Mouse (Mus musculus): ENCODE results near the gene Mpig6b. TPM values are rescaled to one million over a fixed set of nuclear protein-coding genes. Genes with fewer than 3 reads are reported as not detected.
A peak's percentile ranks its signal among the peaks of the same experiment; 100 is the strongest.
"Not testable (repeated sequence)": the region's sequence is repeated elsewhere in the genome, so short reads cannot be mapped to it uniquely, and the experiment has no call there.

The Mpig6b gene
- polyA plus RNA-seq, 2 experiments: 2.3 to 4.0 TPM

- WGBS (ENCODE audit: insufficient replicate concordance): 62% methylated on average over 6 of the region's 6 CpGs
- H3K9me3 ChIP-seq (ENCODE audit: control insufficient read depth, low read length): no peaks in the 10 kb centered on the region
- no peaks in the 10 kb centered on the region for H3K36me3 ChIP-seq (replicated peaks; ENCODE audit: control insufficient read depth, insufficient read depth, low read depth)
- H3K4me3 ChIP-seq (ENCODE audit: insufficient read depth in 1 of 2, low read depth in 2 of 2, low read length in 2 of 2): no peak overlapping the region
- DNase-seq (ENCODE audit: low read depth in 3 of 3, low spot score in 3 of 3) (no peak), ATAC-seq (ENCODE audit: insufficient read depth) (no peak)
- peaks cover 3 to 13% of the 10 kb centered on the region in 2 experiments for H3K4me1 ChIP-seq (replicated peaks; ENCODE audit: control insufficient read depth in 2 of 2, insufficient read depth in 2 of 2, low read length in 1 of 2)
- no peak overlapping the region for H3K9ac ChIP-seq (replicated peaks)
- no peaks in the 10 kb centered on the region for H3K27me3 ChIP-seq (ENCODE audit: control insufficient read depth, insufficient read depth, low read length)
- no peak overlapping the region for H3K4me2 ChIP-seq (ENCODE audit: low read depth)
- TF ChIP-seq EP300 (IDR thresholded peaks at IDR 0.05; ENCODE audit: low read depth): no peak
- TF ChIP-seq CTCF (IDR thresholded peaks at IDR 0.05; ENCODE audit: low read depth): no peak
- no peak overlapping the region for H3K27ac ChIP-seq
Observed at GRCm38 (mm10) chr17:35034896-35035295, 31.1 kb downstream of the Mpig6b start.

GRCm38 (mm10) chr17:35033703-35034102 lies 32.3 kb downstream of the Mpig6b start:
- not testable (repeated sequence) for H3K36me3 ChIP-seq (replicated peaks; ENCODE audit: control insufficient read depth, insufficient read depth, low read depth); ATAC-seq (ENCODE audit: insufficient read depth); H3K27ac ChIP-seq; DNase-seq (ENCODE audit: low read depth in 3 of 3, low spot score in 3 of 3); H3K9me3 ChIP-seq (ENCODE audit: control insufficient read depth, low read length); H3K4me3 ChIP-seq (ENCODE audit: insufficient read depth in 1 of 2, low read depth in 2 of 2, low read length in 2 of 2); H3K27me3 ChIP-seq (ENCODE audit: control insufficient read depth, insufficient read depth, low read length); H3K9ac ChIP-seq (replicated peaks); H3K4me2 ChIP-seq (ENCODE audit: low read depth)
- WGBS (ENCODE audit: insufficient replicate concordance): 52% methylated on average over 1 of the region's 1 CpGs
- H3K4me1 ChIP-seq (replicated peaks; ENCODE audit: control insufficient read depth in 2 of 2, insufficient read depth in 2 of 2, low read length in 1 of 2): peaks cover 3 to 14% of the 10 kb centered on the region in 2 experiments

- no peak for ATAC-seq (ENCODE audit: insufficient read depth)
- no peak for DNase-seq (ENCODE audit: low read depth in 3 of 3, low spot score in 3 of 3)
- Histone ChIP-seq H3K9ac (replicated peaks) (no peak overlapping the region), H3K27me3 (ENCODE audit: control insufficient read depth, insufficient read depth, low read length) (no peaks in the 10 kb centered on the region), H3K4me2 (ENCODE audit: low read depth) (no peak overlapping the region), H3K9me3 (ENCODE audit: control insufficient read depth, low read length) (no peaks in the 10 kb centered on the region), H3K4me1 (replicated peaks; ENCODE audit: control insufficient read depth in 2 of 2, insufficient read depth in 2 of 2, low read length in 1 of 2) (peaks cover 6 to 17% of the 10 kb centered on the region in 2 experiments), H3K27ac (no peak overlapping the region), H3K4me3 (ENCODE audit: insufficient read depth in 1 of 2, low read depth in 2 of 2, low read length in 2 of 2) (no peak overlapping the region), H3K36me3 (replicated peaks; ENCODE audit: control insufficient read depth, insufficient read depth, low read depth) (no peaks in the 10 kb centered on the region)
- TF ChIP-seq CTCF (IDR thresholded peaks at IDR 0.05; ENCODE audit: low read depth) (peak; percentile 29), EP300 (IDR thresholded peaks at IDR 0.05; ENCODE audit: low read depth) (no peak)
- 67% methylated on average over 8 of the region's 8 CpGs for WGBS (ENCODE audit: insufficient replicate concordance)
Observed at GRCm38 (mm10) chr17:35032323-35032870, 33.6 kb downstream of the Mpig6b start.

GRCm38 (mm10) chr17:35031880-35032279 lies 34.1 kb downstream of the Mpig6b start:
- H3K4me2 ChIP-seq (ENCODE audit: low read depth): no peak overlapping the region
- no peak for DNase-seq (ENCODE audit: low read depth in 3 of 3, low spot score in 3 of 3)
- no peaks in the 10 kb centered on the region for H3K36me3 ChIP-seq (replicated peaks; ENCODE audit: control insufficient read depth, insufficient read depth, low read depth)
- H3K4me1 ChIP-seq (replicated peaks; ENCODE audit: control insufficient read depth in 2 of 2, insufficient read depth in 2 of 2, low read length in 1 of 2): peaks cover 6 to 17% of the 10 kb centered on the region in 2 experiments
- H3K27ac ChIP-seq: no peak overlapping the region
- 58% methylated on average over 7 of the region's 7 CpGs for WGBS (ENCODE audit: insufficient replicate concordance)
- no peaks in the 10 kb centered on the region for H3K27me3 ChIP-seq (ENCODE audit: control insufficient read depth, insufficient read depth, low read length)
- H3K4me3 ChIP-seq (ENCODE audit: insufficient read depth in 1 of 2, low read depth in 2 of 2, low read length in 2 of 2): no peak overlapping the region
- ATAC-seq (ENCODE audit: insufficient read depth): no peak
- TF ChIP-seq CTCF (IDR thresholded peaks at IDR 0.05; ENCODE audit: low read depth) (no peak), EP300 (IDR thresholded peaks at IDR 0.05; ENCODE audit: low read depth) (no peak)
- H3K9ac ChIP-seq (replicated peaks): no peak overlapping the region
- H3K9me3 ChIP-seq (ENCODE audit: control insufficient read depth, low read length): no peaks in the 10 kb centered on the region

- no peak overlapping the region for H3K4me3 ChIP-seq (ENCODE audit: insufficient read depth in 1 of 2, low read depth in 2 of 2, low read length in 2 of 2)
- H3K27ac ChIP-seq: no peak overlapping the region
- H3K27me3 ChIP-seq (ENCODE audit: control insufficient read depth, insufficient read depth, low read length): no peaks in the 10 kb centered on the region
- ATAC-seq (ENCODE audit: insufficient read depth) (no peak), DNase-seq (ENCODE audit: low read depth in 3 of 3, low spot score in 3 of 3) (no peak)
- H3K4me2 ChIP-seq (ENCODE audit: low read depth): no peak overlapping the region
- TF ChIP-seq EP300 (IDR thresholded peaks at IDR 0.05; ENCODE audit: low read depth) (no peak), CTCF (IDR thresholded peaks at IDR 0.05; ENCODE audit: low read depth) (no peak)
- 83% methylated on average over 11 of the region's 11 CpGs for WGBS (ENCODE audit: insufficient replicate concordance)
- H3K36me3 ChIP-seq (replicated peaks; ENCODE audit: control insufficient read depth, insufficient read depth, low read depth): no peaks in the 10 kb centered on the region
- H3K9ac ChIP-seq (replicated peaks): no peak overlapping the region
- peaks cover 6 to 17% of the 10 kb centered on the region in 2 experiments for H3K4me1 ChIP-seq (replicated peaks; ENCODE audit: control insufficient read depth in 2 of 2, insufficient read depth in 2 of 2, low read length in 1 of 2)
- no peaks in the 10 kb centered on the region for H3K9me3 ChIP-seq (ENCODE audit: control insufficient read depth, low read length)
Observed at GRCm38 (mm10) chr17:35031272-35031671, 34.7 kb downstream of the Mpig6b start.
